Mouse (Mus musculus) limb, embryonic 14.5 days (tissue): ENCODE measurements at regions not wholly inside any gene's neighbourhood (a gene's known extent, or its start where the extent isn't known, plus 50 kb on each side); places are given as distances from the start of the nearest gene placed in this dataset.

Experiments used
- ATAC-seq: fragments of 200-750 bp; cut with Nextera tagmentation; 2 replicates; pipeline ENCODE4 v1.8.0; 2017; ENCODE audit warnings: low read depth, moderate number of reproducible peaks, moderate TSS enrichment; ENCODE audit not compliant: low FRiP score
- DNase-seq: peaks from one replicate; pipeline ENCODE4 v3.0.0-alpha.2; 2015; ENCODE audit warnings: low spot score
- H3K27ac ChIP-seq: fragments of 300-500 bp; sonication (generic); replicated peaks from 2 replicates; pipeline ENCODE4 v1.5.1; 2014; ENCODE audit warnings: low read depth, mild to moderate bottlenecking, low read length, moderate library complexity, mixed read lengths
- H3K27me3 ChIP-seq: fragments of 300-500 bp; sonication (generic); 2 replicates; pipeline ENCODE4 v1.6.1; 2014; ENCODE audit warnings: low read length, mixed read lengths; ENCODE audit not compliant: control insufficient read depth, insufficient read depth
- H3K36me3 ChIP-seq: fragments of 300-500 bp; sonication (generic); 2 replicates; pipeline ENCODE4 v1.6.1; 2014; ENCODE audit warnings: mild to moderate bottlenecking, low read length, moderate library complexity, mixed read lengths; ENCODE audit not compliant: control insufficient read depth, insufficient read depth
- H3K4me1 ChIP-seq: fragments of 300-500 bp; sonication (generic); 2 replicates; pipeline ENCODE4 v1.6.1; 2014; ENCODE audit warnings: antibody characterized with exemption, low read length, mixed read lengths; ENCODE audit not compliant: control insufficient read depth, insufficient read depth
- H3K4me2 ChIP-seq: fragments of 300-500 bp; sonication (generic); replicated peaks from 2 replicates; pipeline ENCODE4 v1.6.1; 2014; ENCODE audit warnings: low read depth, mild to moderate bottlenecking, low read length, moderate library complexity; ENCODE audit not compliant: severe bottlenecking
- H3K4me3 ChIP-seq: fragments of 300-500 bp; sonication (generic); replicated peaks from 2 replicates; pipeline ENCODE4 v1.5.1; 2014; ENCODE audit warnings: low read length
- H3K9ac ChIP-seq: fragments of 300-500 bp; sonication (generic); 2 replicates; pipeline ENCODE4 v1.6.1; 2014; ENCODE audit warnings: mild to moderate bottlenecking, low read depth, low read length, moderate library complexity; ENCODE audit not compliant: severe bottlenecking
- H3K9me3 ChIP-seq: fragments of 300-500 bp; sonication (generic); 2 replicates; pipeline ENCODE4 v1.6.1; 2016; ENCODE audit warnings: low read length; ENCODE audit not compliant: control insufficient read depth
- POLR2A ChIP-seq: fragments of 200-500 bp; IDR thresholded peaks from 2 replicates; pipeline ENCODE4 v1.8.0; 2012; ENCODE audit warnings: inconsistent platforms, mild to moderate bottlenecking, moderate library complexity, borderline replicate concordance; ENCODE audit not compliant: insufficient read depth, insufficient read length; ENCODE audit errors: extremely low read depth
- WGBS: fragments of 180-500 bp; shearing (Covaris S2); extraction: QIAGEN DNeasy Blood & Tissue Kit; methylation state at CpG from one replicate; pipeline ENCODE4 v1.1.7; 2014; 5-methylcytosine and 5-hydroxymethylcytosine counted together

- DNase-seq (no peak), ATAC-seq (no peak)
- WGBS = 81% methylated on average over 6 of the region's 6 CpGs
- no peak overlapping the region for H3K9ac ChIP-seq
- no peak overlapping the region for H3K4me2 ChIP-seq
- no peaks in the 10 kb centered on the region for H3K4me1 ChIP-seq
- H3K9me3 ChIP-seq = no peaks in the 10 kb centered on the region
- no peaks in the 10 kb centered on the region for H3K27me3 ChIP-seq
- TF ChIP-seq POLR2A = no peak
- H3K27ac ChIP-seq = no peak overlapping the region
- no peaks in the 10 kb centered on the region for H3K36me3 ChIP-seq
- no peak overlapping the region for H3K4me3 ChIP-seq
These were observed 97.5 kb upstream of the Gls start for GRCm38 (mm10) chr1:52330496-52330895.

GRCm38 (mm10) chr1:52328507-52328906 lies 95.5 kb upstream of the Gls start:
- Histone ChIP-seq H3K4me2 (no peak overlapping the region), H3K9ac (no peak overlapping the region), H3K36me3 (no peaks in the 10 kb centered on the region), H3K27me3 (no peaks in the 10 kb centered on the region), H3K9me3 (no peaks in the 10 kb centered on the region), H3K4me1 (no peaks in the 10 kb centered on the region), H3K4me3 (no peak overlapping the region), H3K27ac (no peak overlapping the region)
- TF ChIP-seq POLR2A = no peak
- DNase-seq (no peak), ATAC-seq (no peak)

- H3K36me3 ChIP-seq = no peaks in the 10 kb centered on the region
- no peaks in the 10 kb centered on the region for H3K9me3 ChIP-seq
- H3K4me3 ChIP-seq = no peak overlapping the region
- 85% methylated on average over 2 of the region's 2 CpGs for WGBS
- DNase-seq (no peak), ATAC-seq (no peak)
- no peak overlapping the region for H3K9ac ChIP-seq
- TF ChIP-seq POLR2A = no peak
- H3K4me2 ChIP-seq = no peak overlapping the region
- H3K27me3 ChIP-seq = no peaks in the 10 kb centered on the region
- no peak overlapping the region for H3K27ac ChIP-seq
- no peaks in the 10 kb centered on the region for H3K4me1 ChIP-seq
These were observed 91.3 kb upstream of the Gls start for GRCm38 (mm10) chr1:52324356-52324755.

- Histone ChIP-seq H3K4me1 (peaks cover 4% of the 10 kb centered on the region; the same call in 1 of the 2 replicates), H3K9ac (no peak overlapping the region), H3K27ac (no peak overlapping the region), H3K9me3 (no peaks in the 10 kb centered on the region), H3K4me3 (no peak overlapping the region), H3K4me2 (no peak overlapping the region), H3K27me3 (no peaks in the 10 kb centered on the region), H3K36me3 (no peaks in the 10 kb centered on the region)
- DNase-seq = no peak
- no peak for TF ChIP-seq POLR2A
- 85% methylated on average over 3 of the region's 3 CpGs for WGBS
- no peak for ATAC-seq
These were observed 79.1 kb upstream of the Gls start for GRCm38 (mm10) chr1:52312076-52312633.

GRCm38 (mm10) chr1:52306892-52307291 lies 73.9 kb upstream of the Gls start:
- no peaks in the 10 kb centered on the region for H3K9me3 ChIP-seq
- H3K27ac ChIP-seq = no peak overlapping the region
- ATAC-seq (no peak), DNase-seq (no peak)
- WGBS = 27% methylated on average over 6 of the region's 6 CpGs
- TF ChIP-seq POLR2A = no peak
- peaks cover 9% of the 10 kb centered on the region; the same call in 1 of the 2 replicates for H3K4me1 ChIP-seq
- no peaks in the 10 kb centered on the region for H3K36me3 ChIP-seq
- no peak overlapping the region for H3K4me3 ChIP-seq
- no peak overlapping the region for H3K9ac ChIP-seq
- H3K4me2 ChIP-seq = no peak overlapping the region
- no peaks in the 10 kb centered on the region for H3K27me3 ChIP-seq
